8 mouse cellular contexts compared by ENCODE assay signal in the genomic region with DNA sequence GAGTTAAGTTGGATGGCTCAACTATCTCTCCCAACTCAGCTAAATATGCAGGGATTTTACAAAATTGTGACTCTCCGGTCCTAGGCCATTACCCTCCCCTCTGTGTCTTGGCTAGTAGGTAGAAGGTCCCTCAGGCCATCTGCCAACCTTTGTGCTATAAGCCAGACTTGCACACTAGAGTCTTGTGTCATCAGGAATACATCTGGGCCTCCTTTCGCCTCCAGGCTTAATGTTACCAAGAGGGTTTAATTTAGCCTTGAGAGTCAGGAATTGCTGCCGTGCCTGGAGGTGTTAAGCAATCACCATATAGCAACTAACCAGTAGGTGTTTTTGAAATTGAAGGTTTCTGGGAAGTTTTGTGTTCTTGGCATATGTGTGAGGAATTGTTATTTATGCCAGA.
DNase-seq lines count a peak whose midpoint lies in the region; ATAC-seq lines count a peak whose summit lies in the region.

No protein-coding gene starts in this region.

- peaks cover 19% of the 10 kb centered on the region for H3K4me1 ChIP-seq in kidney, embryonic 16.5 days (ENCODE audit: insufficient read depth, low read length)
- H3K4me1 ChIP-seq in embryonic facial prominence, embryonic 13.5 days, result peaks cover 27% of the 10 kb centered on the region
- peaks cover 25% of the 10 kb centered on the region for H3K4me1 ChIP-seq in limb, embryonic 15.5 days

- H3K27me3 ChIP-seq in kidney, embryonic 16.5 days (ENCODE audit: insufficient read depth, low read length), result no peaks in the 10 kb centered on the region
- no peaks in the 10 kb centered on the region for H3K27me3 ChIP-seq in embryonic facial prominence, embryonic 13.5 days
- H3K27me3 ChIP-seq in limb, embryonic 15.5 days, result no peaks in the 10 kb centered on the region

- no peak overlapping the region for H3K4me3 ChIP-seq in kidney, embryonic 16.5 days (ENCODE audit: low read length)
- no peak overlapping the region for H3K4me3 ChIP-seq in embryonic facial prominence, embryonic 13.5 days
- H3K4me3 ChIP-seq in limb, embryonic 15.5 days, result no peak overlapping the region

- ATAC-seq in kidney, embryonic 16.5 days (ENCODE audit: low FRiP score, low TSS enrichment), result no peak
- no peak for ATAC-seq in embryonic facial prominence, embryonic 13.5 days (ENCODE audit: insufficient number of reproducible peaks, insufficient read depth, low FRiP score, low TSS enrichment, low read depth)
- no peak for ATAC-seq in limb, embryonic 15.5 days (ENCODE audit: insufficient number of reproducible peaks, low FRiP score, low TSS enrichment, low read depth)
- no peak for ATAC-seq in monocyte, adult 5-6 weeks (replicated peaks; ENCODE audit: insufficient number of reproducible peaks, low FRiP score, low TSS enrichment, poor library complexity, severe bottlenecking)

- H3K27ac ChIP-seq in kidney, embryonic 16.5 days (ENCODE audit: low read length), result peak overlapping the region; percentile 89
- H3K27ac ChIP-seq in embryonic facial prominence, embryonic 13.5 days, result peak overlapping the region; percentile 94
- H3K27ac ChIP-seq in limb, embryonic 15.5 days, result peak overlapping the region; percentile 89

- H3K4me2 ChIP-seq in kidney, embryonic 16.5 days (replicated peaks; ENCODE audit: low read depth, low read length), result no peak overlapping the region
- H3K4me2 ChIP-seq in embryonic facial prominence, embryonic 13.5 days, result no peak overlapping the region
- no peak overlapping the region for H3K4me2 ChIP-seq in limb, embryonic 15.5 days

- H3K36me3 ChIP-seq in kidney, embryonic 16.5 days (ENCODE audit: insufficient read depth, low read length), result peaks cover 5% of the 10 kb centered on the region
- H3K36me3 ChIP-seq in embryonic facial prominence, embryonic 13.5 days, result peaks cover 3% of the 10 kb centered on the region; the same call in 1 of the 2 replicates
- H3K36me3 ChIP-seq in limb, embryonic 15.5 days, result peaks cover 4% of the 10 kb centered on the region; the same call in 1 of the 2 replicates

- no peaks in the 10 kb centered on the region for H3K9me3 ChIP-seq in kidney, embryonic 16.5 days (ENCODE audit: low read length)
- no peaks in the 10 kb centered on the region for H3K9me3 ChIP-seq in embryonic facial prominence, embryonic 13.5 days
- no peaks in the 10 kb centered on the region for H3K9me3 ChIP-seq in limb, embryonic 15.5 days

- no peak overlapping the region for H3K9ac ChIP-seq in kidney, embryonic 16.5 days (replicated peaks; ENCODE audit: low read length)
- H3K9ac ChIP-seq in embryonic facial prominence, embryonic 13.5 days, result no peak overlapping the region
- H3K9ac ChIP-seq in limb, embryonic 15.5 days, result no peak overlapping the region

- WGBS in kidney, embryonic 16.5 days, result 80% methylated on average over 3 of the region's 3 CpGs
- WGBS in embryonic facial prominence, embryonic 13.5 days, result 54% methylated on average over 3 of the region's 3 CpGs
- 36% methylated on average over 3 of the region's 3 CpGs for WGBS in limb, embryonic 15.5 days

- peak; percentile 30 to 48 for DNase-seq in cerebellum, postnatal 10 days
- DNase-seq in cerebellum, postnatal 36 days, result no peak
- no peak for DNase-seq in kidney, adult 11 months
- DNase-seq in lung, postnatal 36 days, result no peak

Comparison
In these comparisons a context has a peak if more than half of its experiments do, and no peak if none do; other contexts are left out.
1. DNase-seq: peak in cerebellum, postnatal 10 days (2 of 2); none in cerebellum, postnatal 36 days (0 of 2), kidney, adult 11 months (single experiment) and lung, postnatal 36 days (single experiment).
2. Peak in every context shown above with its lines, with median percentiles within 50 percentile points of each other: H3K27ac ChIP-seq.